Mouse (Mus musculus): ENCODE data around the gene Utrn.
"Not testable (repeated sequence)": the region's sequence is repeated elsewhere in the genome, so short reads cannot be mapped to it uniquely, and the experiment has no call there.

The Utrn gene

GRCm38 (mm10) chr10:12612235-12612863, 256.8 kb downstream of the Utrn start:
- peak; percentile 81 for ATAC-seq (ENCODE audit: insufficient number of reproducible peaks, low FRiP score, low TSS enrichment)

GRCm38 (mm10) chr10:12609896-12610295, 259.3 kb downstream of the Utrn start:
- no peak for ATAC-seq (ENCODE audit: insufficient number of reproducible peaks, low FRiP score, low TSS enrichment)

- ATAC-seq (ENCODE audit: insufficient number of reproducible peaks, low FRiP score, low TSS enrichment), result no peak
Observed at GRCm38 (mm10) chr10:12608634-12609033, 260.5 kb downstream of the Utrn start.

- ATAC-seq (ENCODE audit: insufficient number of reproducible peaks, low FRiP score, low TSS enrichment), result not testable (repeated sequence)
Observed at GRCm38 (mm10) chr10:12607180-12607579, 262.0 kb downstream of the Utrn start.

- ATAC-seq (ENCODE audit: insufficient number of reproducible peaks, low FRiP score, low TSS enrichment), result no peak
Observed at GRCm38 (mm10) chr10:12595379-12595778, 273.8 kb downstream of the Utrn start.

GRCm38 (mm10) chr10:12594958-12595357, 274.2 kb downstream of the Utrn start:
- no peak for ATAC-seq (ENCODE audit: insufficient number of reproducible peaks, low FRiP score, low TSS enrichment)

- ATAC-seq (ENCODE audit: insufficient number of reproducible peaks, low FRiP score, low TSS enrichment), result no peak
Observed at GRCm38 (mm10) chr10:12593071-12593470, 276.1 kb downstream of the Utrn start.

- no peak for ATAC-seq (ENCODE audit: insufficient number of reproducible peaks, low FRiP score, low TSS enrichment)
Observed at GRCm38 (mm10) chr10:12591946-12592345, 277.2 kb downstream of the Utrn start.

- ATAC-seq (ENCODE audit: insufficient number of reproducible peaks, low FRiP score, low TSS enrichment), result no peak
Observed at GRCm38 (mm10) chr10:12588051-12588450, 281.1 kb downstream of the Utrn start.

- ATAC-seq (ENCODE audit: insufficient number of reproducible peaks, low FRiP score, low TSS enrichment), result no peak
Observed at GRCm38 (mm10) chr10:12587318-12587717, 281.8 kb downstream of the Utrn start.

GRCm38 (mm10) chr10:12586825-12587224, 282.3 kb downstream of the Utrn start:
- ATAC-seq (ENCODE audit: insufficient number of reproducible peaks, low FRiP score, low TSS enrichment), result no peak

- ATAC-seq (ENCODE audit: insufficient number of reproducible peaks, low FRiP score, low TSS enrichment), result no peak
Observed at GRCm38 (mm10) chr10:12586200-12586599, 283.0 kb downstream of the Utrn start.

GRCm38 (mm10) chr10:12583473-12583872, 285.7 kb downstream of the Utrn start:
- ATAC-seq (ENCODE audit: insufficient number of reproducible peaks, low FRiP score, low TSS enrichment), result no peak

GRCm38 (mm10) chr10:12579048-12579447, 290.1 kb downstream of the Utrn start:
- ATAC-seq (ENCODE audit: insufficient number of reproducible peaks, low FRiP score, low TSS enrichment), result no peak

- no peak for ATAC-seq (ENCODE audit: insufficient number of reproducible peaks, low FRiP score, low TSS enrichment)
Observed at GRCm38 (mm10) chr10:12575849-12576435, 293.2 kb downstream of the Utrn start.

- no peak for ATAC-seq (ENCODE audit: insufficient number of reproducible peaks, low FRiP score, low TSS enrichment)
Observed at GRCm38 (mm10) chr10:12574760-12575159, 294.4 kb downstream of the Utrn start.

GRCm38 (mm10) chr10:12573601-12574000, 295.6 kb downstream of the Utrn start:
- ATAC-seq (ENCODE audit: insufficient number of reproducible peaks, low FRiP score, low TSS enrichment), result no peak

- ATAC-seq (ENCODE audit: insufficient number of reproducible peaks, low FRiP score, low TSS enrichment), result no peak
Observed at GRCm38 (mm10) chr10:12572759-12573158, 296.4 kb downstream of the Utrn start.

GRCm38 (mm10) chr10:12564425-12564824, 304.7 kb downstream of the Utrn start:
- ATAC-seq (ENCODE audit: insufficient number of reproducible peaks, low FRiP score, low TSS enrichment), result no peak

GRCm38 (mm10) chr10:12558810-12559209, 310.4 kb downstream of the Utrn start:
- ATAC-seq (ENCODE audit: insufficient number of reproducible peaks, low FRiP score, low TSS enrichment), result no peak

- ATAC-seq (ENCODE audit: insufficient number of reproducible peaks, low FRiP score, low TSS enrichment), result no peak
Observed at GRCm38 (mm10) chr10:12554090-12554718, 315.0 kb downstream of the Utrn start.

- no peak for ATAC-seq (ENCODE audit: insufficient number of reproducible peaks, low FRiP score, low TSS enrichment)
Observed at GRCm38 (mm10) chr10:12552890-12553278, 316.3 kb downstream of the Utrn start.

Data from cerebellum, adult (tissue).